Mouse (Mus musculus) myocyte (in vitro differentiated cells): ENCODE measurements around the gene Prkcb.

Experiments
- POLR2A ChIP-seq: IDR thresholded peaks from one replicate; pipeline ENCODE4 v1.6.1; 2011; ENCODE audit warnings: low read depth, mild to moderate bottlenecking, control low read depth, moderate library complexity; ENCODE audit not compliant: insufficient read length
- POLR2AphosphoS2 ChIP-seq: IDR thresholded peaks from one replicate; pipeline ENCODE4 v1.6.1; 2011; ENCODE audit warnings: low read depth, control low read depth; ENCODE audit not compliant: insufficient read length

- TF ChIP-seq POLR2AphosphoS2 (no peak), POLR2A (no peak)
Measured at GRCm38 (mm10) chr7:122384891-122385290, 96.3 kb downstream of the Prkcb start.
